Mouse (Mus musculus) ovary, adult 18-20 months (tissue): ENCODE results near the gene Rec8.

Experiments
- DNase-seq: peaks from one replicate; pipeline ENCODE4 v3.0.0; 2022; ENCODE audit warnings: low spot score, mixed read lengths

Rec8 gene

DNA sequence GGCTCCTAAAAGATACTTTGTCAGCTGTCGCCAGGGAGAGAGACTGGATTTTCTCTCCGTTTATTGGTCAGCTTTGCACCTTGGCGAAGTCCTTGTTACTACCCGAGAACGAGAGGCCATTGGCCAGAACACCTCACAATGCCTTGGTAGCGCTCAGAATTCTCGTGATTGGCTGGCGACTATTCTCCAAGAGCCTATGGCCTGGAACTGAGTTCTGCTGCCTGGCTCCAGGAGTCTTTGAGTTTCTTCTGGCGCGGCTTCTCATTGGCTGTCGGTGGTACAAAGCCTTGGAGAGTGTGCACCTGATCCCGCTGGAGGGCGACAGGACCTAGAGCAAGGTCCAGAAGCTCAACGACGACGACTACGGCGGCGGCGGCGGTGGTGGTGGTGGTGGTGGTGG, at the start of gene Rec8:
Gene Rec8 (plus strand): TSS at position 216 of the 400 bp plus-strand sequence.
- DNase-seq, result peak; percentile 20

DNA sequence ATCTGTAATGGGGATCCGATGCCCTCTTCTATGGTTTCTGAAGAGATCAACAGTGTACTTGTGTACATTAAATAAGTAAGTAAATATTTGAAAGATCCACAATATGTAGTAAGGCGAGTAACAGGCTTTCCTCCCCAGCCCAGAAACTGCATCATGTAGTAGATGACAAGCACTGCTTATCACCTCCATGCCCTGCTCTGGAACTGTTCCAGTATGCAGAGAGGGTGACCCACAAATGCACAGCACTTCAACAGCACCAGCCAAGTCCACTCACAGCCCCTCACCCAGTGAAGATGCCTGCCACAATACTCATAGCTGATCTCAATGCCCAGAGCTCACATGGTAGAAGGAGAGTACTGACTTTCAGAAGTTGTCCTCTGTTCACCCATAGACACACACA, 47.2 kb upstream of the Rec8 start:
- no peak for DNase-seq

DNA sequence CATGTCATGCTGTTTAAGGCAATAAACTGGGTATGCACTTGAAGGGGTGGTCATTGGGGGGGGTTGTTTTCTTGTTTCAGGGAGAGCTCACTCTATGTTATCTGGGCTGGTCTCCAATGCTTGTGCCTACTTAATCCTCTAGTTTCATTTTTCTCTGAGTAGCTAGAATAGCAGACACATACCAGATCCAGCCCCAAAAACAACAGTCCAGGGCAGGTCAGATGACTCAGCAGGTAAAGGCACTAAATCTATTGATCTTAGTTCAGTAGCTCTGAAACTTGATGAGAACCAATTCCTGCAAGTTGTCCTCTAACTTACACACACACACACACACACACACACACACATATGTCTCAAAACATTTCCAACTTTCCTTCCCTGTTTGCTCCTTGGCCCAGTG, 46.1 kb upstream of the Rec8 start:
- DNase-seq, result no peak

DNA sequence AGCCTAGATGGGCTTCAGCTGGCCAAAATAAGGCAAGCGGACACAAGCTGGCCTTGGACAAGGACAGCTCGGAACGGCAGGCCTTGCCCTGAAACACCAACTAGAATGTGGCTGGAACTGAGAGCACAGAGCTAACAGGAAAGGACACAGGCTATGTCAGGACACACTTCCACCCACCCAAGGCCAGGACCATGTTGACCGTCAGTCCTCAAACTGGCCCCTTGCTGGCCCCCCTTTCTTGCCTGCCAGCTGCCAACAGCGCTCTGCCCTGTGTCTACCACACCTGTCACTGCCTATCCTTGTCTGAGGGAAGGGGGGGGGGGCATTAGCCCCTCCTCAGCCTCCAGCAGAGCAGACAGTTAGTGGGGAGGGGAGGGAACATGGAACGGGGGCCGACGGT, 42.5 kb upstream of the Rec8 start, which contains the start of gene Fitm1:
Gene Fitm1 (plus strand): TSS at position 316 of the 400 bp plus-strand sequence.
- DNase-seq, result no peak

DNA sequence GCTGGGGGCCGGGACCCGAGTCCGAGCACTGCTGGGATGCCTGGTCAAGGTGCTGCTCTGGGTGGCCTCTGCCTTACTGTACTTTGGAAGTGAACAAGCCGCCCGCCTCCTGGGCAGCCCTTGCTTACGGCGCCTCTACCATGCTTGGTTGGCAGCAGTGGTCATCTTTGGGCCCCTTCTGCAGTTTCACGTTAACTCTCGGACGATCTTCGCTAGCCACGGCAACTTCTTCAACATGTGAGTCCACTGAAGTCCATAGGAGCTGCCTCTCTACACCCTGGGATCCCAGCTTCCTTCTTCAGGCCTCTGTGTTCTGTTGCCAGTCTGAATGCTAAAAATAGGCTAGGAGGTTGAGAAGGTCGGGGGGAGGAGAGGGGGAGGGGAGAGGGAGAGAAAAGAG, 42.1 kb upstream of the Rec8 start:
- no peak for DNase-seq

DNA sequence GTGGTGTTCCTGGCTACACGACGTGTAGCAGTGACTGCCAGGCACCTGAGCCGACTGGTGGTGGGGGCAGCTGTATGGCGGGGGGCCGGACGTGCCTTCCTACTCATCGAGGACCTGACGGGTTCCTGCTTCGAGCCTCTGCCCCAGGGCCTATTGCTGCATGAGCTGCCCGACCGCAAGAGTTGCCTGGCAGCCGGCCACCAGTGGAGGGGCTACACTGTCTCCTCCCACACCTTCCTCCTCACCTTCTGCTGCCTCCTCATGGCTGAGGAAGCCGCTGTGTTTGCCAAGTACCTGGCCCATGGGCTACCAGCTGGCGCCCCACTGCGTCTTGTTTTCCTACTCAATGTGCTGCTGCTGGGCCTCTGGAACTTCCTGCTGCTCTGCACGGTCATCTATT, 41.5 kb upstream of the Rec8 start:
- DNase-seq, result no peak

DNA sequence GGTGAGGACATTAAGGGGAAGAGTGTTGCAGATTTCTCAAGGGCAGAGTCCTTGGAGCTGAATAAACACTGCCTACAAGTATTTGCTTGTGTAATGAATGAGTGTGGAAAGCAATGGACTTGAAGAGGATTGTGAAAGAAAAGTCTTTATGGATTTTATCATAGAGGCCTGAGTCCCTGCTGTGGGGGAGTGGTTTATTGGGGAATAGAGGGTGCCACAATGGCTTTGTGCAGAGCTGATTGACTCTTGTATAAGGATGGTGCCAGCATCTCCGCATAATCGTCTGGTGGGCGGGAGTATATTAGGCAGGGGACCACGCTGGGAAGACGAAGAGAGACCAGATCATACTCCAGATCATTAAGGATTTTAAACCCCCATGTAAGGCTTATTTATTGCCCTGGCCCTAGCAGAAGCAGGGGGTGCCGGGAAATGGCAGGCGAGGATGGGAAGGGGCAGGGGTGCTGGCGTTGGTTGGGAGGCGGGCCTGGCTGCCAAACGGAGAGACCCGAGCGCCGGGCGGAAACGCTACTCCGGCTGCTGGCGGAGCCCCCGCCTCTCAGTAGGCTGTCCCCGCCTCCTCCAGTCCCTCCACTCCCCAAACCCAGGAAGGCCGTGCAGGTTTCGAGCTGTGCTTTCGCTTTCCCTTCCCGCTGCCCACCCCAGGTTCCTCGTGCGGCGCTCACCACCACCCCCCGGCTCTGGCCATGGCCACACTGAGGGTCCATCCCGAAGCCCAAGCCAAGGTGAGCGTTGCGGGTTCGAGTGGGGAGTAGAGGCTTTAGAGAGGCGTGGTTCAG, 39.8 kb upstream of the Rec8 start, which contains the start of gene Psme1:
Gene Psme1 (plus strand): TSS at position 253 of the 797 bp plus-strand sequence.
- peak; percentile 81 for DNase-seq

DNA sequence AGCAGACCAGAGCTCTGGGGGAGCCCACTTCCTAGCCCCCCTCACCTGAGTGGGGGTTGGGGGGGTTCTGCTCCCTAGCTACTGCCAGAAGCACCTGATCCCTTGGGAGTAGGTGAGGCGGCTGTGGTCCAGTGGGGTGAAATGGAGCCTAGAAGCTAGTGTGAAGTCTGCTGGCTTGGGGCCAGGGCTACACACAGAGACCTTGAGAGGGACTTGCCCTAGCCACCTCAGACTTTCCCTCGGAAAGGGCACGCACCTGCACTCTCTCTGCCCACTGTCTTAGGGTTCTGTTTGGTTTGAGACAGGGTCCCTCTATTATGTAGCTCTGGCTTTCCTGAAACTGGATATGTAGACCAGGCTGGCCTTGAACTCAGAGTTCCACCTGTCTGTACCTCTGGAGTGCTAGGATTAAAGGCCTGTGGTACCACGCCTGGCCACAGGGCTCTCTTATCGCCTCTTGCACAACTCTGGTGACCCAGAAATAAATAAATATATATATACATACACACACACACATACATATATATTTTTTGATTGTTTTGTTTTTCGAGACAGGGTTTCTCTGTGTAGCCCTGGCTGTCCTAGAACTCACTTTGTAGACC, 39.1 kb upstream of the Rec8 start:
- peak; percentile 43 for DNase-seq

DNA sequence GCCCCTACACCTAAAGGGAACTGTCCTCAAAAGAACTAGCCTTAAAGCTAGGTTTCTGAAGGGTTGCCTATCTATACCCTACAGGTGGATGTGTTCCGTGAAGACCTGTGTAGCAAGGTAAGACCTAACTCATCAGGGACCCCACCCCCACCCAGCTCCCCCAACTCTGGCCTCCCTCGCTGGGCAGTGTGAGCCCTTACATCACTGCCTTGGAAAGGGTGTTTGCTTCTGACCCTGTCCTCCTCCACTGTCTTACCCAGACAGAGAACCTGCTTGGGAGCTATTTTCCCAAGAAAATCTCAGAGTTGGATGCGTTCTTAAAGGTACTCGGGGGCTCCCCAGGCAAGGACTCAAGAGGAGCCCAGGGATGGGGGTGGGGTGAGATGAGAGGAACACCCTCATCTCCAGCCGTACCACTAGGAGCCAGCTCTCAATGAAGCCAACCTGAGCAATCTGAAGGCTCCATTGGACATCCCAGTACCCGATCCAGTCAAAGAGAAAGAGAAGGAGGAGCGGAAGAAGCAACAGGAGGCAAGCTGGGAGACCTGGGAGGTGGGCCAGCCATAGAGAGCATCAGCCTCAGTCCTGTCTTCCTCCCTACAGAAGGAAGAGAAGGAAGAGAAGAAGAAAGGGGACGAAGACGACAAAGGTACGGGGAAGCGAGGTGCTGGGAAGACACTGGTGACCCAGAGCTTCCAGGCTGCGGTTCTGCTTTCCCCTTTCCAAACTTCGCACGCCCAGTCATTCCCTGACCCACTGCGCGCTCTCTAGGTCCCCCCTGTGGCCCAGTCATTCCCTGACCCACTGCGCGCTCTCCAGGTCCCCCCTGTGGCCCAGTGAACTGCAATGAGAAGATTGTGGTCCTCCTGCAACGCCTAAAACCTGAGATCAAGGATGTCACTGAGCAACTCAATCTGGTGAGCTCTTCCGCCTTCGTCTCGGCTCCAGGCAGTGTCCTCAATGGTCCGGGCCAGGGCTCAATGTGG, 38.0 kb upstream of the Rec8 start:
- no peak for DNase-seq

DNA sequence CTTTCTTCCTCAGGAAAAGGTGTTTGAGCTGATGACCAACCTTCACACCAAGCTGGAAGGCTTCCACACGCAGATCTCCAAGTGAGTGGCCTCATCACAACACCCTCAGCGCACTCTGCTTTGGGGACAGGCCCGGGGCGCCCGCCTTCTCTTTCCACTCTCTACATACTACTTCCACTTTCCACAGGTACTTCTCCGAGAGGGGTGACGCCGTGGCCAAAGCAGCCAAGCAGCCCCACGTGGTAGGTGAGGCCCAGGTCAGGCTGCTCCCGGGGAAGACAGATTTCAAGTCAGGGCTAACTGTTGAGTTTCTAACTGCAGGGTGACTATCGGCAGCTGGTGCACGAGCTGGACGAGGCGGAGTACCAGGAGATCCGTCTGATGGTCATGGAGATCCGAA, 37.1 kb upstream of the Rec8 start:
- DNase-seq, result no peak

DNA sequence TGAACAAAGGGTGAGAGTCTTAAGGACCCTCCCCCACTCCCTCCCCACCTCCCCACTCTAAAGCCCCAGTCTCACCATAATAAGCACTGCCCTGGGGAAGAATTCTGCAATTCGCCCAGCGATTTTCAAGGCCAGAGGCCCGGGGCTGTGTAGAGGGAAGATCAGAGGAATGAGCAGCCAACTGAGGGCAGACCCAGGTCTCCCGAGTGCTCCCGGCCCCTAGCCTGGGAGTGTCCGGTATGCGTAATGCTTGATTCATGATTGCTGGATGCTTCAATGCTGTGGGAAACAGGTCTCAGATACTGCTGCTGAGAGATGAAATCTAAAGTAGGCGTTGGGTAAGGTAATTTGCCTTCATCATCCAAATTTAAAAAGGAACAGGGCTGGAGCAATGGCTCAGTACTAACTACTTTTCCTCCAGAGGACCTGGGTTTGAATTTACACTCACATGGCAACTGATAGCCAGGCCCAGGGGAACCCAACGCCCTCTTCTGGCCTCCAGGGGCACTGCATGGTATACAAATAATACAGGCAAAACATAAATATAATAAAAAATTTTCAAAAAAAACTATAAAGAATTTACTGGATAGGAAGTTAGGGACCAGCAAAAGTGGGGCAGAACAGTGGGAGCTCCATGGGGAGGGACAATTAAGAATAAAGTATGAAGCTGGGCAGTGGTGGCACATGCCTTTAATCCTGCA, 35.7 kb upstream of the Rec8 start:
- no peak for DNase-seq

DNA sequence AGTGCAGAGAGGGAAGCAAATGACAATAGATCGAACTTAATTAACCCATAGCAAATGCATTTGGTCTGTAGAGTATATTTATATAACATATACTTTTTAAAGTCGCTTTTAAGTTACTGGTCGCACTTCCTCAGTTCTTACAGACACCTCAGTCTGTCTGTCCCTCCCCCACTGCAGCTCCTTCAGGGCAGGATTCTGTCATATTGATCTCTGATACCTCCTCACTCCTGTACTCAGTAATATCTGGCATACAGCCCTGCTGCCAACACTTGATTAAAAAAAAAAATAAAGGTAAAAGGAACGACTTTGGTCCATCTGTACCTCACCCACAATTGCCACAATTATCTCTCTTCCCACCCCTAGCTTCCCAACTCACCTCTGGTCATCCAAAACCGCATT, 33.5 kb upstream of the Rec8 start:
- no peak for DNase-seq

DNA sequence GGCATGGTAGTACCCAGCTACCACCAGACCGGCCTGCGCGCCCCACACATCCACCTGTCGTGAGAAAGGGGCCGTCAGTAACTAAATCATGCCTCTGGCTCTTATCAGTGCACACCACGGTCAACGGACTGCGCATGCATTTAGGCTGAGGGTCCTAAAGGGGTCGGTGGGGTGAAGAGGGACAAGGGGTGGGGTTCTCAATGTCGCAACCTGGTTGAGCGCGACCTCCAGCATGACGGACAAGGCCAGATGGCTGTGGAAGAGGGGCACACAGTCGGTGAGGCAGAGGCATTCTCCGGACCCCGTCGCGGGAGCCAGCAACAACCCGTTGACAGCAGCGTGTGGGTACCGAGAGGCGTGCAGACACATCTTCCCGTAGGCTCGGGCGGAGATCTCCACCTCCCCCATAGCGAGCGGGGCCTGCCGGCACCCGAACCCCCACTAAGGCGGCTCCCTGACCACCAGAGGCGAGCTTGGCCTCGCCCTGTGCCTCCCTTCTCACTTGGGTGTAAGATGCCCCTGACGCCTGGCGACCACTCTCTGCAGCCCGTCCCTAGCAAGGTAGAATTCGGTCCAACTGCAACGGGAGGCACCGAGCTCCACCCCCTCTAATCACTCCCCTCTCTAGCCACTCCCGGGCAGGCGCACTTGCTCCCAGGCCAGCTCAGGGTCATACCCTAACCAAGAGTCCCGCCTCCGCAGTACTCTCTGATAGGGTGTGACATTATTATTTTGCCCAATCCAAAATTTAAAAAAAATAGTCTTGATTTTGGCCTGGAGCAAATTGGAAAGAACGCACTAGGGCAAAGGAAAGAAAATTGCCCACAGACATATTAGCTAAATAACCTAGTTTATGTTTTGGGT, 32.9 kb upstream of the Rec8 start, which contains the start of gene Emc9:
Gene Emc9 (minus strand): TSS at position 601 of the 864 bp plus-strand sequence.
- DNase-seq, result peak; percentile 81

DNA sequence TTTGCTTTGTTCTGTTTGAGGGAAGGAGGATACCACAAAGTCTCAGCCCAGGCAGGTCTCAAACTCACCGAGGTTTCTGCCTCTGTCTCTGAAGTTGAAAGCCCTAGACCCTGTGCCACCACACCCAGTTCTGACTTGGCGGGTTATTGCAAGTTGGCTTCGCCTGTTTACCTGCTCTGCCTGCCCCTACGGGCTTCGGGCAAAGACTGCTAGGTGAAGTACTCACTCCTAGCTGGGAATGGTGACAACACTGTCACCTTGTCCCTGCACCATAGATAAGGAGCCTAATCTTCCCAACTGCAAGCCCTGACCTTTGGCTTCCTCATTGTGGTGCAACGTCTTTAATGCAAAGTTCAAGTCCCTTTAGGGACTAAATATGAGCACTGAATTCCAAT, 32.3 kb upstream of the Rec8 start:
- no peak for DNase-seq

DNA sequence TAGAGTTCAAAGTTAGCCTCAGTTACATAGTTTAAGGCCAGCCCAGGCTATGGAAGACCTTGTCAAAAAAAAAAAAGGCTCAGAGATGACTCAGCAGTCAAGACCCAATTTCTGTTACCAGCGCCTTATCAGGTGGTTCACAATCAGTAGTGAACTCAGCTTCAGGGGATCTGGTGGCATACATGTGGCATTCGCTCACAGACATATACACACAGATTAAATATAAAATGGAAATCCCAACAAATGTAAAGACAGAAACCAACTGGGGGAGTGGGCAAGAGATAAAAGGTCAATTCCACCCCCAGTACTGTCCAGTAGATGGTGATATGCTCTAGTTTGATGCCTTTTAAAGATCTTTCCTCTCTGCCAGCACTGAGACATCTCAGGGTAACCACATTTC, 31.7 kb upstream of the Rec8 start:
- DNase-seq, result no peak

DNA sequence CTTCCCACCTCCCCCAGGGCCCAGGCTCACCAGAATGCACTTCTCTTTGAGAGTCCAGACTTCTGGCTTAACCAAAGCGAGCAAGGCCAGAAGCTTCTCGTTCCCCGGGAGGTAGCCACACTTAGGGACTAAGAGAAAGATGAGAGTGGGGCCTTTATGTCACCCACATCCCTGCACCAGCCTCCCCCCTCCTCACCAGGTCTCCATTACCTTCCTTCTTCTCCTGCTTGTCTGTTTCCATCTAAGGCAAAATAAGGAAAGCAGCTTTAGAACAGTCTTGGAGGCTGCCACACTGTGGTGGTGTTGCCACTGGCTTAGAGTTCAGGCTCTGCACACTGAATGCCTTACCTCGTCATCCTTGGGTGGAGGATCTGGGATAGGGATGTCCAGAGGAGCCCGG, 28.6 kb upstream of the Rec8 start:
- DNase-seq, result no peak

DNA sequence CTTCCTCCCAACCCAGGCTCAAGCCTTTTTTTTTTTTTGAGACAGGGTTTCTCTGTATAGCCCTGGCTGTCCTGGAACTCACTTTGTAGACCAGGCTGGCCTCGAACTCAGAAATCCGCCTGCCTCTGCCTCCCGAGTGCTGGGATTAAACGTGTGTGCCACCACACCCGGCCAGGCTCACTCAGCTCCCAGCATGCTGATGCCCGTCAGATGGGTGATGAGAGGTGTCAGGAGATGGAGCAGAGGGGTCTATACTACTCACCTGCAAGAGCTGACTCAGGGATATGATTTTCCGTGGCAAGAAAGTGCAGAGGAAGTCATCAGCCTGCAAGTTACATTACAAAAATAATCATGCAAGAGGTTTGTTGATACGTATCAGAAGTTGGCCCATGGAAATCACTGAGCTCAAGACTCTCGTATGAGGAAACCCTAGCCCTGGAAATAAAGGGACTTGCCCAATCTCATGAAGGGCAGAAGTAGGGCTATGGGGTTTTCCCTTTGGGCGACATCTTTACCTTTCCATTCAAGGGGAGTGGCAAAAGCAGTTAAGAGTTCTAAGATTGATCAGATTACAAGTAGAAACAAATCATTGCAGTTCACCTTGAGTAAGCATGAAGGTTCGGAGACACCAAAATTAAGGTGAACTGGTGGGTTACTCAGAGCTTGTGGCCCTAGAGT, 27.9 kb upstream of the Rec8 start:
- no peak for DNase-seq

DNA sequence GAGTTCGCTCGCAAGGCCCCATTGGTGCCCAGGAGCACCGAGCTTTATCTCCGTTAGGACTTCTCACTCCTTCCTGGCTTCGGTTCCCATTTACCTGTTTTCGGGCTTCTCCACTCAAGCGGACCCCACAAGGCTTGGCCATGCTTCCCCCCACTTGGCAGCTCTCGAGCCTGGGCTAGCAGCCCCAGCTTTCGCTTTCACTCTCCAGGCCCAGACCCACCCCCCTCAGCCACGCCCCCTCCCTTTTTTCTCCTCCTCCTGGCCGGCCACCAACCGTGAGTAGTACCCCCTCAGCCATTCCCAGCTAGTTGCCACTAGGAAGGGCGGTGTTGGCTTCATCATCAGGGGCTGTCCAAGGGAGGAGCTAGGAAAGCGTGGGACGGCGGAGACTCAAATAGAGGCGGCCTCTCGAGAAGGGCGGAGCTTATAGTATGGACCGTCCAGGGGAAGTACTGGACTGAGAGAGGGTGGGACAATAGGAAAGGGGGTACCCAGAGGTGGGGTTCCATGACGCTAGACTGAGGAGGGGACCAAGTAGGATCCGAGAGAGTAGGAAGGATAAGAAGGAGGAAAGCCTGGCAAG, 27.0 kb upstream of the Rec8 start, which contains the start of gene Psme2:
Gene Psme2 (minus strand): TSS at position 366 of the 583 bp plus-strand sequence.
- peak; percentile 98 for DNase-seq

DNA sequence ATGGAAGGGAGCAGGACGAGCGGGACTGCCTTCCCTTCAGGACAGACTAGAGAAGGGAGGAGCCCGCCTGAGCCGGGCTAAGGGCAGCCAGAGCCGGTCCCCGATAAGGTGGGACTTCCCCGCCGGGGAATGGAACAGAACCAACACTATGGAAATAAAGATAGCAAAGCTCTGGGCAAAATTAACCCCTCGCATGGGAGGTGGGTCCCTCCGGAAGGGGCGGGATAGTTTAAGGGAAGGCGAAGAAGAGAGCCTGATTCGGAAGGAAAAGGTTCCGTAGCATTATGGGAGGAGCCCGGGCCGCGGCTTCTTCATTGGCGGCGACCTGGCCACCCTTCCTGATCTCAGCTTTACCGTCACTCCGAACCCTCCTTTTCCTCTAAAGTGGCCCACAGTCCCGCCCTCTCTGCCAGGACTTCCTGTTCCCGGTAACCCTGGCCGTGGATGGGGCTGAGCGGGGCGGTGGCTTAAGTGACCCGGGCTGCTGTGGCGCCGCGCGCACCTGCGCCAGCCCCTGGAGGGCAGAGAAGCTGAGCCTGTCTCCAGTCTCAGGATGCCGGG, 26.4 kb upstream of the Rec8 start, which contains the start of gene Rnf31:
Gene Rnf31 (plus strand): TSS at position 378 of the 561 bp plus-strand sequence.
- peak; percentile 93 for DNase-seq
